Mouse (Mus musculus) spleen, adult 2 months (tissue): ENCODE results near the gene Atp1b2.

ENCODE experiments used
- CTCF ChIP-seq: fragments of 200-500 bp; IDR thresholded peaks from 2 replicates; pipeline ENCODE4 v1.5.1; 2011; ENCODE audit warnings: mild to moderate bottlenecking, inconsistent platforms; ENCODE audit not compliant: insufficient read depth, insufficient read length, insufficient replicate concordance; ENCODE audit errors: extremely low read depth
- POLR2A ChIP-seq: fragments of 200-500 bp; IDR thresholded peaks from 2 replicates; pipeline ENCODE4 v1.6.1; 2011; ENCODE audit warnings: low read depth, low read length, inconsistent platforms

- TF ChIP-seq CTCF (no peak), POLR2A (no peak)
Observed at GRCm38 (mm10) chr11:69606832-69607231, 1.1 kb upstream of the Atp1b2 start.
